Mouse (Mus musculus): ENCODE results near the gene Casc1.

DNA sequence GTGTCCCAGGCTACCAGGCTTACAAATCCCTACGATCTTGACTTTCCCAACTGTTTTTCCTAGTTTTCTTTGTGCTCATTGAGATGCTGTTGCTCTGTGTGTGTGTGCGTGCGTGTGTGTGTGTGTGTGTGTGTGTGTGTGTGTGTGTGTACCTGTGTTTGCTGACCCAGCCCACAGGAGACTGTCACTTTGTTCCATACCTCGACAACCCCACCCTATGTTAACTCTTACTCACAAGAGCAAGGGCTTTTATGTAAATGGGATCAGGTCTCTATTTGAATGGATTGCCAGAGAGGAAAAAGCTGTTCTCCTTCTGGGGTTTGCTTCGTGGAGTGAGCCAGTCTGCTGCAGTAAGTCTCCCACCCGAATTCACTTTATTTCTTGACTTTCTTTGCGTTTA lies 65.6 kb downstream of the Casc1 start:
- no peak for TF ChIP-seq POLR2A (IDR thresholded peaks at IDR 0.05; ENCODE audit: borderline replicate concordance, extremely low read depth, insufficient read depth, insufficient read length, poor library complexity, severe bottlenecking)
- TF ChIP-seq CTCF (IDR thresholded peaks at IDR 0.05; ENCODE audit: borderline replicate concordance, extremely low read depth, insufficient read depth, insufficient read length) = no peak

Data from brain, embryonic 14.5 days (tissue).